In the genomic region with DNA sequence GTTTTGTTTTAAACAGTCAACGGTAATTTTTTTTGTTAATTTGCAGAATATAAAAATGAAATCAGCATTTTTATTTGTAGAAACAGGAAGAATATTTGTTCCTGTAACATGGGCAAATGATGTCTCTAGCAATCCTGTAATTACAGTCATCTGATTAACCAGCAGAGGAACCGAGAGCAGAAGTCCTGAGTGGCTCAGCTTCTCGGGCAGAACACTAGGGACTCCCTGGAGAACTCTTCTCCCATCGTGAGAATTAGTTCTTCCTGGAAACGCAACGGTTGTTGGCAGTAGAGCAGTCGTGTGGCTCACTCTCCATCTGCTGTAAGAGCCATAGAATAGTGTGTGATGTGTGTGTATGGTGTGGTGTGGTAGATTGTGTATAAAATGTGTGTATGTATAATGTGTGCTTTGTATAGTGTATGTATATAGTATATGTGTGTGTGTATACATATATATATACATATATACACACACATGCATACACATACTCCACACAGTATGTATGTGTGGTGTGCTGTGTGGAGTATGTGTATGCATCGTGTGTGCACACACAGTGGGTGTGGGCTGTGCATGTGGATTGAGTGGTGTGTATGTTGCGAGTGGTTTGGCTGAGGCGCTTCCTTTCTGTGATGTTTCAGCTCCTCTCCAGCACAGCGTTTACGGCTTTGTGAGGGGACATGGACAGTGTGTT, we compare ENCODE assay signal across 13 mouse cellular contexts. TPM values are rescaled to one million over a fixed set of nuclear protein-coding genes. Genes with fewer than 3 reads are reported as not detected.
DNase-seq lines count a peak whose midpoint lies in the region; ATAC-seq and TF ChIP-seq lines count a peak whose summit lies in the region.
"Had no signal": no experiment of that assay in that cellular context is flagged by ENCODE, and none has a peak within 500 bp of the region (broad histone marks: within the 10 kb centered on the region; RNA-seq: fewer than 3 reads in every experiment).

No protein-coding gene starts in this region.

- no peaks in the 10 kb centered on the region for H3K27me3 ChIP-seq in hindbrain, embryonic 13.5 days
- H3K27me3 ChIP-seq in hindbrain, embryonic 11.5 days (ENCODE audit: control insufficient read depth, insufficient read depth, low read length), result no peaks in the 10 kb centered on the region
- H3K27me3 ChIP-seq in neural tube, embryonic 13.5 days, result no peaks in the 10 kb centered on the region
- no peaks in the 10 kb centered on the region for H3K27me3 ChIP-seq in hindbrain, postnatal 0 days (ENCODE audit: insufficient read depth, low read length)
- H3K27me3 ChIP-seq: embryonic facial prominence, embryonic 13.5 days; liver, embryonic 12.5 days had no signal

- no peak overlapping the region for H3K9ac ChIP-seq in hindbrain, embryonic 13.5 days
- no peak overlapping the region for H3K9ac ChIP-seq in hindbrain, embryonic 11.5 days (ENCODE audit: low read depth, low read length)
- H3K9ac ChIP-seq in neural tube, embryonic 13.5 days, result no peak overlapping the region
- no peak overlapping the region for H3K9ac ChIP-seq in hindbrain, postnatal 0 days (replicated peaks; ENCODE audit: low read length)
- H3K9ac ChIP-seq: embryonic facial prominence, embryonic 13.5 days; liver, embryonic 12.5 days had no signal

- peaks cover 18% of the 10 kb centered on the region for H3K36me3 ChIP-seq in hindbrain, embryonic 13.5 days
- H3K36me3 ChIP-seq in hindbrain, embryonic 11.5 days (ENCODE audit: control insufficient read depth, insufficient read depth, low read length), result peaks cover 8% of the 10 kb centered on the region
- H3K36me3 ChIP-seq in neural tube, embryonic 13.5 days, result peaks cover 19% of the 10 kb centered on the region
- 0 out of 2 replicates have a peak, but pooled peaks cover 5% of the 10 kb centered on the region for H3K36me3 ChIP-seq in hindbrain, postnatal 0 days (ENCODE audit: insufficient read depth, low read length)

- DNase-seq in hindbrain, embryonic 11.5 days (ENCODE audit: low spot score), result no peak
- DNase-seq in neural tube, embryonic 10.5 days (ENCODE audit: extremely low spot score, low spot score), result no peak
- DNase-seq in hindbrain, postnatal 0 days (ENCODE audit: low spot score), result peak; percentile 35
- no peak for DNase-seq in testis, postnatal 14 days (ENCODE audit: low spot score)
- DNase-seq: adrenal gland, adult 8-10 months; cerebellum, postnatal 25 days; kidney, adult 11 months; lung, postnatal 14 days had no signal

- no peak overlapping the region for H3K4me2 ChIP-seq in hindbrain, embryonic 13.5 days
- no peak overlapping the region for H3K4me2 ChIP-seq in hindbrain, embryonic 11.5 days (replicated peaks; ENCODE audit: low read depth, low read length)
- no peak overlapping the region for H3K4me2 ChIP-seq in neural tube, embryonic 13.5 days
- no peak overlapping the region for H3K4me2 ChIP-seq in hindbrain, postnatal 0 days (ENCODE audit: low read depth, low read length)
- H3K4me2 ChIP-seq: embryonic facial prominence, embryonic 13.5 days; liver, embryonic 12.5 days had no signal

- peak; percentile 17; the same call in 1 of the 2 replicates for ATAC-seq in hindbrain, embryonic 13.5 days (ENCODE audit: low FRiP score)
- ATAC-seq in hindbrain, embryonic 11.5 days (ENCODE audit: low FRiP score), result no peak
- ATAC-seq in neural tube, embryonic 13.5 days (ENCODE audit: low read depth), result peak; percentile 60; the same call in 1 of the 2 replicates
- ATAC-seq in hindbrain, postnatal 0 days, result peak; percentile 53; the same call in 1 of the 2 replicates
- no peak for ATAC-seq in frontal cortex, adult (ENCODE audit: low TSS enrichment)
- ATAC-seq: liver, embryonic 12.5 days had no signal

- peaks cover 44% of the 10 kb centered on the region for H3K4me1 ChIP-seq in hindbrain, embryonic 13.5 days (replicated peaks)
- H3K4me1 ChIP-seq in hindbrain, embryonic 11.5 days (replicated peaks; ENCODE audit: control insufficient read depth, insufficient read depth, low read length), result peaks cover 2% of the 10 kb centered on the region; the same call in 1 of the 2 replicates
- peaks cover 51% of the 10 kb centered on the region for H3K4me1 ChIP-seq in neural tube, embryonic 13.5 days (replicated peaks)
- peaks cover 15% of the 10 kb centered on the region; the same call in 1 of the 2 replicates for H3K4me1 ChIP-seq in hindbrain, postnatal 0 days (ENCODE audit: insufficient read depth, low read length)

- no peaks in the 10 kb centered on the region for H3K9me3 ChIP-seq in hindbrain, embryonic 13.5 days
- 0 out of 2 replicates have a peak, but pooled peaks cover 2% of the 10 kb centered on the region for H3K9me3 ChIP-seq in hindbrain, embryonic 11.5 days (ENCODE audit: control insufficient read depth, low read length)
- H3K9me3 ChIP-seq in neural tube, embryonic 13.5 days, result no peaks in the 10 kb centered on the region
- no peaks in the 10 kb centered on the region for H3K9me3 ChIP-seq in hindbrain, postnatal 0 days (ENCODE audit: low read length)
- H3K9me3 ChIP-seq: embryonic facial prominence, embryonic 13.5 days had no signal

- H3K4me3 ChIP-seq in hindbrain, embryonic 13.5 days, result no peak overlapping the region
- no peak overlapping the region for H3K4me3 ChIP-seq in hindbrain, embryonic 11.5 days (ENCODE audit: low read depth, low read length)
- no peak overlapping the region for H3K4me3 ChIP-seq in neural tube, embryonic 13.5 days
- H3K4me3 ChIP-seq in hindbrain, postnatal 0 days (ENCODE audit: low read length), result no peak overlapping the region
- H3K4me3 ChIP-seq: embryonic facial prominence, embryonic 13.5 days; liver, embryonic 12.5 days had no signal

- WGBS in hindbrain, embryonic 13.5 days, result 65% methylated on average over 12 of the region's 12 CpGs
- 85% methylated on average over 12 of the region's 12 CpGs for WGBS in hindbrain, embryonic 11.5 days
- 67% methylated on average over 12 of the region's 12 CpGs for WGBS in neural tube, embryonic 13.5 days
- WGBS in hindbrain, postnatal 0 days, result 46% methylated on average over 12 of the region's 12 CpGs

- TF ChIP-seq CTCF in hindbrain, postnatal 0 days (IDR thresholded peaks at IDR 0.05; ENCODE audit: low read depth), result no peak

- H3K27ac ChIP-seq in hindbrain, embryonic 13.5 days, result peak overlapping the region; percentile 66
- no peak overlapping the region for H3K27ac ChIP-seq in hindbrain, embryonic 11.5 days (ENCODE audit: low read depth, low read length)
- H3K27ac ChIP-seq in neural tube, embryonic 13.5 days (replicated peaks), result peak overlapping the region; percentile 33
- H3K27ac ChIP-seq in hindbrain, postnatal 0 days, result 0 out of 2 replicates have a peak overlapping the region, but pooled peaks have one; percentile 11
- H3K27ac ChIP-seq: embryonic facial prominence, embryonic 13.5 days; liver, embryonic 12.5 days had no signal

RNA-seq across cellular contexts. Expression of a gene that starts 48.9 kb away (rescaled TPM):
- 48.7 and 53.1 TPM in 2 replicates for polyA plus RNA-seq in hindbrain, embryonic 13.5 days (2015; fragmentation: Nextera tagmentation; extraction: Ambion mirVana)
- polyA plus RNA-seq in hindbrain, embryonic 11.5 days (2014; fragmentation: Nextera tagmentation; extraction: Ambion mirVana), result 46.4 and 56.9 TPM in 2 replicates
- polyA plus RNA-seq in neural tube, embryonic 13.5 days (2015; fragmentation: Nextera tagmentation; extraction: Ambion mirVana), result 51.1 TPM in 2 replicates
- 51.1 and 55.9 TPM in 2 replicates for total RNA-seq in hindbrain, postnatal 0 days (2014; rRNA removed)
- polyA plus RNA-seq in hindbrain, postnatal 0 days (2015; fragmentation: Nextera tagmentation; extraction: Ambion mirVana), result 32.3 and 36.5 TPM in 2 replicates

Comparison
In these comparisons a context has a peak if more than half of its experiments do, and no peak if none do; other contexts are left out.
1. ATAC-seq: peak in hindbrain, embryonic 13.5 days (single experiment), neural tube, embryonic 13.5 days (single experiment) and hindbrain, postnatal 0 days (single experiment); none in hindbrain, embryonic 11.5 days (single experiment) and frontal cortex, adult (single experiment).